Mouse (Mus musculus) heart, postnatal 25 days (tissue): Measurements from ENCODE around the gene Tmeff1. TPM values are rescaled to one million over a fixed set of nuclear protein-coding genes. Genes with fewer than 3 reads are reported as not detected.

Experiments used
- DNase-seq: peaks from one replicate; pipeline ENCODE4 v3.0.0; 2022; ENCODE audit warnings: low spot score
- intact Hi-C: fragments of 180-260 bp; cut with DNase I; formaldehyde crosslinking; loops from one replicate; pipeline ENCODE4 v1.15.1; 2025
- total RNA-seq, 2 experiments: library from RNA; stranded (reverse); gene quantifications; 2 replicates each; pipeline ENCODE4 v1.2.3; 2021

Tmeff1 gene
- total RNA-seq, 2 experiments from 2014 or later = 11.6 to 12.0 TPM

- intact Hi-C loops = no loop called here
- DNase-seq = no peak
Observed at GRCm38 (mm10) chr4:48610251-48610650, 25.3 kb downstream of the Tmeff1 start.

DNA sequence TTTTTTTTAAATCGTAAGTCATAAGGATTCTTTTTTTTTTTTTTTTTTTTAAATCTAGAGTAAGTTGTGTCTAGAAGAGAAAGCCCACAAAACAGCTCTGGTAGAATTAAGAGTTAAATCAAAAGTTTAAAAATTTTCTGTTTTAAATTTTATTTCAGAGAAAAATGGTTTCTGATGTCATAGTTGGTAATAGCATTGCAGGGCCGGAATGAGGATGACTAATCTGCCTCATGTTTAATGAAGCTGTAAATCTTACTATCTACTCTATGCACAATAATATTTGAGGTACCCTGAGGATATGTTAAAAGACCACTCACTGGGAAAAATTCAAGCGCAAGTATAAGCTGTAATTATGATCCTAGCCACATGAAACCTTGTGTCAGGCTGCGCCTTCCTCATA, 30.5 kb downstream of the Tmeff1 start:
- intact Hi-C loops = no loop called here
- no peak for DNase-seq

DNA sequence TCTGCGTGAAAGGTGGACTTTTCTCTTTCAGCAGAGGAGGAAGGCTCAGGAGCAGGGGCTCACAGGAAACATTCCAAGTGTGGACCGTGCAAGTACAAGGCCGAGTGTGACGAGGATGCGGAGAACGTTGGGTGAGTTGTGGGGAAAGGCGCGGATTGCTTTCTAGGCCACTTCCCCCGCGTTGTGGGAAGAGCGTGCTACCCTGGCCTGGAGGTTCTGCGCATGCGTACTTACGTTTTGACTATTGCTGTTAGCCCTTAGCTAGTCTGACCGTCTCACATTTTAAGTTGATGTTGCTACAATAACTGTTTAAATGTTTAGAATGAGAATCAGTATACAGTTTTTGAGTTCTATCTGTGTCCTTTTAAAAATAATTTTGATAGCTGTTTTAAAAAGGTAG, 32.2 kb downstream of the Tmeff1 start:
- DNase-seq = no peak
- intact Hi-C loops = no loop called here

DNA sequence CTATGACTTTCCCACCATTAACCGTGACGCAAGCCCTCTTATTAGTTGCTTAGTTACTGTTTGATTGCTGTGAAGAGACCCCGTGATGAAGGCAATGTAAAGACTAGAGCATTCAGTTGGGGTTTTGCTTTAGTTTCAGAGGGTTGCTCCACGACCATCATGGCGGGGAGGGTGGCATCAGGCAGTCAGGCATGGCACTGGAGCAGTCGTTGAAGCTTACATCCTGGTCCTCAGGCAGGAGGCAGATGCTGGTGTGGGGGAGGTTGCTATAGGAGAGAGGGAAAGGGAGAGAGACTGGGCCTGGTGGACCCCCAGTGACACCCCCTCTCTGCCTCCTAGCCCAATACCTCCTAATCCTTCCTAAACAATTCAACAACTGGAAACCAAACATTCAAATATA, 35.1 kb downstream of the Tmeff1 start:
- intact Hi-C loops = no loop called here
- no peak for DNase-seq

DNA sequence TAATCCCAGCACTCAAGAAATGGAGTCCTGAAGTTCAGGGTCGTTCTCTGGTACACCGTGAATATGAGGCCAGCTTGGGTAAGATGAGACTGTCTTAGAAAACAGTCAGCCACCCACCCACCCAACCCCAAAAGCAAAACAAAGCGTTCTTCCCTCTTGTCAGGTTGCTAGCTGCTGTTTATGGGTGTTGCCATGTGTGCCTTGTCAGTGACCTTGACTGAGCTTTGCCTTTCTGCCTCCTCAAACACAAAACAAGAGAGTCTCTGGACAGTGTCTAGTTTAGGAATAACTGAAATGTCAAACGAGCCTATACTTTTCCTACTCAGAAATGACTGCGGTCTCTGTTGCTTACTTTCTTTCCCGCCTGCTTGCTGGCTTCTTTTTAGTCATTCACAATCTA, 37.3 kb downstream of the Tmeff1 start:
- no peak for DNase-seq
- intact Hi-C loops = no loop called here

DNA sequence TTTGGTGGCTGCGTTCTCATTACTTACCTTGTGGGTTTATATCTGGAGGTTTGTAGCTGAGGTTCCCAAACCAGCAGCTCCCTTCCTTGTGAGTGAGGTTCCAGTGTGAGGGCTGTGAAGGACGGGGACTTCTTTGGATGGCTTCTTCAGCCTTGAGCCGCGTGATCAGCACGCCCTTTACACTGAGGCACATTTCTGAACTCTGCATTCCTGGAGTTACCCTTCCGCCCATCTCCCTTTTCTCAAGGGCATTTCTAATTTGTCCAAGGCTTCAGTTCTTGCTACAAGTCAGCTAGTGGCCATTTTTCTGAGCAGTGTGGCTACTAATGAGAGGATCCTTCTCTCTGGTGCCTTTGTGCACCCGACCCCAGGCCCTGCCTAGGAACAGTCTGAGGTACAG, 38.0 kb downstream of the Tmeff1 start:
- no peak for DNase-seq
- intact Hi-C loops = no loop called here

DNA sequence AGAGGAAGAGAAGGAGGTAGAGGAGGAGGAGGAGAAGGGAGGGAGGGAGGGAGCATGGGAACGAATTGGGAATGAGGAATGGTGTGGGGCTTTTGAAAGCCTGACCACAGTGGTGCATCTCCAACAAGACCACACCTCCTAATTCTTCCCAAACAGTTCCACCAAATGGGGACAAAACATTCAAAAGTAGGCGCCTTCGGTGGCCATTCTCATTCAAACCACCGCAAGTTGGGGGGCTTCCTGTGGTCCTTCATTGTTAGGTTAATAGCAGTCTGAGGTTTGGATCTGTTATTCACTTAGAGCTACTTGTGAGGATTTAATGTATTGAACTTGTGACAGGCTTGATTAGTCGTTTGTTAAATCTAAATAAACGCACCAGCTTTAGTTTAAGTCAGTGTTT, 40.0 kb downstream of the Tmeff1 start:
- DNase-seq = no peak
- intact Hi-C loops = no loop called here

DNA sequence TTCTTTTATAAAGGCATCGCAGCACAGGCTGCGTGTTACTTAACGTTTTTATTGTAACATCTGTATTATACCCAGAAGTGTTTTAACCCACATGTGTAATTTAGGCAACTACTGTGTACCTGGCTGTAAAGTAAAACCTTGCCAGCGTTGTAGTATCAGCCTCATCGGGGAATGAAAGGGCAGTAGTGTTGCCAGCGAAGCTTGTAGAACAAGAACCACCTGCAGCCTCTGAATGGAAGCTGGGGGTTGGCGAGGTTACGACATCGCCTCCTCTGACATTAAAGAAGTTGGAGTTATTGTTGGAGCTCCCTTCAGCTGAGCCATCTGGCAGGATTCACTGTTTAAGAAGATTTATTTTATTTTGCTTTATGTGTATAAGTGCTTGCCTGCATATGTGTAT, 40.9 kb downstream of the Tmeff1 start:
- intact Hi-C loops = no loop called here
- no peak for DNase-seq

- no peak for DNase-seq
Observed at GRCm38 (mm10) chr4:48629445-48629844, 44.5 kb downstream of the Tmeff1 start.

DNA sequence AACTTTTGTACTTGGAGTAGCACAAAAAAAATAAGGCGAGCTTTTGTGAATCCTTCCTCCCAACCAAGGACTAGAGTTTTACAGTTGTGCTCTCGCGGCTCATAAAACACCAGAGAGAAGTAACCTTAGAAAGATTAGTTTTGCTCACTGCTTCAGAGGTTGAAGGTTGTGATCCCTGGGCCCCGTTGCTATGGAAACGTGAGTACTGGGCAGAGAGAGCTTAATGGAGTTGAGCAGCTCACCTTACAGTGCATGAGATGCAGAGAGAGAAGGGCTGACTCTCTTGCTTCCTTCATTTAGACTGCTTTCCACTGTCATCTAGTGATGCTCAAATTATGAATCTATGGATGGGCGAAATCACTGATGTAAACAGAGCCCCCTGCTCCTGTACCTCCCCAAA, 48.6 kb downstream of the Tmeff1 start:
- DNase-seq = no peak
- intact Hi-C loops = no loop called here

More at GRCm38 (mm10) chr4:48629445-48629844, 44.5 kb downstream of the Tmeff1 start:
- intact Hi-C loops = no loop called here

GRCm38 (mm10) chr4:48634058-48634457, 49.1 kb downstream of the Tmeff1 start:
- intact Hi-C loops = no loop called here

DNA sequence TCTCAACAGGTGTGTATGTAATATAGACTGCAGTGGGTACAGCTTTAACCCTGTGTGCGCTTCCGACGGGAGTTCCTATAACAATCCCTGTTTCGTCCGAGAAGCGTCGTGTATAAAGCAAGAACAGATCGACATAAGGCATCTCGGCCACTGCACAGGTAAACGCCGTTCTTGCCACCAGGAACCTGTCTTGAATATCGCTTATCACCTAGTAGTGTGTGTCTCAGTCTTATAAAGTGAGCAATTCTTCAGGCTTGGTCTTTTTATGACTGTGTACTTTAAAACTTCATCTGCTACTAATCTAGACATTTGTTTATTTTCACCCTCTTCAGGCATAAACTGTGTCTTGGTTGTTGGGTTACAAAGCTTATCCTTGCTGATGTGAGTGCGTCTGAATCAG, 51.9 kb downstream of the Tmeff1 start:
- no peak for DNase-seq
- intact Hi-C loops = no loop called here

More at GRCm38 (mm10) chr4:48634058-48634457, 49.1 kb downstream of the Tmeff1 start:
- no peak for DNase-seq

DNA sequence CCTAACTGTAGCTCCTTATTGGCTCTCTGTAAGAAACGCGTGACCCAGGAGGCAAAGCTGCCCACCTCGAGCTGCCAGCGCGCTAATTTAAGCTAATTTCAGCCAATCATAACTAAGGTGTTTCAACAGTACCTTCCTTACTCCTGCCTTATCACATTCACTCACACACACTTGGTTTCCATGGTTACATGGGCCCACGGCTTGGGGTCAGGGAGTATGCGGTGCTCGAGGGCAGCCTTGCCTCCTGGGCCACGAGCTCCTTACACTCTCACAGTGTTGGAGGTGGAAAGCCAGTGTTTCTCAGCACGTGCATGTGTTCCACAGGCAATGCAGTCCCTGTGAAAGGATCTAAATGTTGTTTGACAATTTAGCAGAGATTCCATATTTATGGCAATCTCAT, 53.2 kb downstream of the Tmeff1 start:
- intact Hi-C loops = no loop called here
- DNase-seq = no peak

DNA sequence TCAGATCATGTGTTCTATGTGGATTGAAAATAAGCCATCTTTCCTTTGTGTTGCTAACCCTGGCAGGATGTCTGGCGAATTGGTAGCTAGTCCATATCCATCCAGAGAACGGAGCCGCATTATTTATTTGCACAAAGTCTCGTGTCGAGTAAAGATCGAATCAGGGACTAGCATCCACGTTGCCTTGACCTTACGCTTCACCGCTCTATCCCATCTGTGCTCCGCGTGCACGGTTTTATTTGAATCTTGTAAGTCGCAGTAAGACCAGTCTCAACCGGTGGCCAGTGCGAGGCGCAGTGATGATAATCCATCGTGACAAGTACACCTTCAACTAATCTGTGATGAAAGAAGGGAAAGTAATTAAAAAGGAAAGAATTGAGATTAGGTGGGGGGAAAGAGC, 54.5 kb downstream of the Tmeff1 start:
- intact Hi-C loops = no loop called here
- no peak for DNase-seq

DNA sequence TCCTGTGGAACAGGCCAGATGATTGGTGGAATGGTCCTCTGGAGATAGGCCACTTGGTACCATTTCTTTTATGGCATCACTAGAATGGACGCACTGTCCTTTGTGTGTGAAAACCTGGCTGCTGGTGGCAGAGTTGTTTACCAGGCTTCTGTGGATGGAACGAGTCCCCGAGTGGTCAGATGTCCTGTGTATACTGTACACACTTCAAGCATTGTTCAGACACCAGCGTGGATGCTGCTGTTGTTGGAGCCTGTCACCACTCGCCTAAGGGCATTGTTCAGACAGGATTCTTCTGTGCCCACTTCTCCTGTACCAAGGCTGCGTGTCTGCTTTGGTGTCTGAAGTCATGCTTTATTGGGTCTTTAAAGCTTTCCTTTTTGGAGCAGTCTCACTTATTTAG, 58.8 kb downstream of the Tmeff1 start:
- no peak for DNase-seq
- intact Hi-C loops = no loop called here

DNA sequence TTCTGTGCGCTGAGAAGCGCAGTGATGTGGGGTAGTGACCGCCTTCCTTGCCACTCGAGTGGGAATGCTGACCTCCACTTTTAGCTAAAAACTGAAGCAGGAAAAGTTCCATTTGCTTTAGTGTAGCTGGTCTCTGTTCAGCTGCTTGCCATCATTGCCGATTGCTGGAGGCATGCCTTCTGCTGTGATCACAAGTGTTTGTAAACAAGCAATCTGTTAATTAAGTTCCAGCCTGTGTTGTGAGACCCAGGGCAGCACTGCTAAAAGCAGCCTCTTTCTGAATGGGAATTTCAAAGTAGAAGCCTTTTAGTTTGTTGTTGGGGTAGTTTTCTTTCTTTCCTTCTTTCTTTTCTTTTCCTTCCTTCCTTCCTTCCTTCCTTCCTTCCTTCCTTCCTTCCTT, 61.2 kb downstream of the Tmeff1 start:
- intact Hi-C loops = no loop called here
- DNase-seq = no peak

DNA sequence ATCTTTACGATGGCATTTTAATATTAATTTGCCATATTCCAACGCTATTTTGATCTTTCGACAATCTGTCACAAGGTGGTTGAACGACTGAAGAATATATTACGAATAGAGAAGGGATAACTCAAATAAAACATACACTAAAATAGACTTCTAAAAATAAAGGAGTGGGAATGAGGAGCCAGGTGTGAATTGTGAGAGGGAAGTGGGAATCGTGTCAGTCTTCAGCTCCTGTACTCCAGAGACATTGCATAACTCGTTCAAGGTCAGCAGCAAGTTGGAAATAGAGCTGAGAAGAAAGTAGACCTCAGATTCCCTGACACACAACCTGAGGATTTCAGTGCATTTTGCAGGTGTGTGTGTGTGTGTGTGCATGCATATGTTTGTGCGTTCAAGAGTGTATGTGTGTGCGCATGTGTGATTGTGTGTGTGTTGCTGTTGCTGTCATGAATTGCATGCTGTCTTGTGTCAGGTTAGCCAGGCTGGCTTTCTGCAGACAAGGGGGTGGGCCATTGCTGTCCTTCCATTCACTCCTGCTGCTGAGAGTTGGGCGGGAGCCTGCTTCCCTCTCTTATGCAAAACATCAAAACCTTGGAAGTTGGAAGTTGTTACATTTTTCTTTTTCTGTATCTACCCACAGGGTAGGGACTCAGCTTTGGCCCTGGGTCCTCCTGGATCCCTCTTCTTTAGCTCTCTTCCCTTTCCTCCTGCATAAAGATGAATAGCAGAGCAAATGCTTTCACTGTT, 65.8 kb downstream of the Tmeff1 start:
- DNase-seq = no peak

GRCm38 (mm10) chr4:48654118-48654517, 69.1 kb downstream of the Tmeff1 start:
- intact Hi-C loops = no loop called here
- DNase-seq = no peak

More for the DNA sequence above, 65.8 kb downstream of the Tmeff1 start:
- intact Hi-C loops = no loop called here

GRCm38 (mm10) chr4:48656530-48656929, 71.6 kb downstream of the Tmeff1 start:
- intact Hi-C loops = no loop called here
- no peak for DNase-seq

- intact Hi-C loops = no loop called here
- DNase-seq = no peak
Observed at GRCm38 (mm10) chr4:48660144-48660543, 75.2 kb downstream of the Tmeff1 start.

GRCm38 (mm10) chr4:48660619-48661575, 75.9 kb downstream of the Tmeff1 start:
- intact Hi-C loops = no loop called here
- DNase-seq = no peak
